Mouse (Mus musculus) intestine, postnatal 0 days (tissue): ENCODE data around the gene Inpp5e. TPM values are rescaled to one million over a fixed set of nuclear protein-coding genes. Genes with fewer than 3 reads are reported as not detected.

ENCODE experiments used
- ATAC-seq: fragments of 200-750 bp; cut with Nextera tagmentation; 2 replicates; pipeline ENCODE4 v1.8.0; 2017; ENCODE audit warnings: mild to moderate bottlenecking, moderate TSS enrichment, moderate library complexity
- H3K27ac ChIP-seq: fragments of 300-500 bp; sonication (generic); 2 replicates; pipeline ENCODE4 v1.5.1; 2014; ENCODE audit warnings: mild to moderate bottlenecking, low read depth, low read length, moderate library complexity
- H3K27me3 ChIP-seq: fragments of 300-500 bp; sonication (generic); replicated peaks from 2 replicates; pipeline ENCODE4 v1.6.1; 2014; ENCODE audit warnings: low read length, mixed read lengths; ENCODE audit not compliant: control insufficient read depth, insufficient read depth
- H3K36me3 ChIP-seq: fragments of 300-500 bp; sonication (generic); 2 replicates; pipeline ENCODE4 v1.6.1; 2014; ENCODE audit warnings: mild to moderate bottlenecking, moderate library complexity; ENCODE audit not compliant: control insufficient read depth, insufficient read depth
- H3K4me1 ChIP-seq: fragments of 300-500 bp; sonication (generic); replicated peaks from 2 replicates; pipeline ENCODE4 v1.6.1; 2014; ENCODE audit warnings: antibody characterized with exemption, low read length, mixed read lengths; ENCODE audit not compliant: control insufficient read depth, insufficient read depth
- H3K4me2 ChIP-seq: fragments of 300-500 bp; sonication (generic); replicated peaks from 2 replicates; pipeline ENCODE4 v1.6.1; 2014; ENCODE audit warnings: low read depth, mild to moderate bottlenecking, moderate library complexity
- H3K4me3 ChIP-seq: fragments of 300-500 bp; sonication (generic); 2 replicates; pipeline ENCODE4 v1.5.1; 2014; ENCODE audit warnings: low read depth, low read length
- H3K9ac ChIP-seq: fragments of 300-500 bp; sonication (generic); 2 replicates; pipeline ENCODE4 v1.6.1; 2014; ENCODE audit warnings: mild to moderate bottlenecking, low read depth, low read length
- H3K9me3 ChIP-seq: fragments of 300-500 bp; sonication (generic); 2 replicates; pipeline ENCODE4 v1.6.1; 2016; ENCODE audit warnings: mixed run types; ENCODE audit not compliant: control insufficient read depth
- CTCF ChIP-seq: sonication (generic); IDR thresholded peaks from 2 replicates; pipeline ENCODE4 v1.5.1; 2016; ENCODE audit warnings: low read depth, mild to moderate bottlenecking, control low read depth, antibody characterized with exemption, moderate library complexity
- WGBS: fragments of 180-500 bp; shearing (Covaris S2); extraction: QIAGEN DNeasy Blood & Tissue Kit; methylation state at CpG from one replicate; pipeline ENCODE4 v1.1.7; 2014; 5-methylcytosine and 5-hydroxymethylcytosine counted together
- polyA plus RNA-seq: library from polyadenylated mRNA; unstranded; fragments of >200 nt; fragmentation: Nextera tagmentation; extraction: Ambion mirVana; gene quantifications from 2 replicates; pipeline ENCODE4 v1.2.1, GENCODE M21; 2015

Inpp5e gene
- polyA plus RNA-seq, 1 experiment from 2014 or later, result 6.8 TPM

- peak overlapping the region; percentile 88 for H3K4me2 ChIP-seq
- ATAC-seq, result no peak
- H3K27me3 ChIP-seq, result no peaks in the 10 kb centered on the region
- H3K9me3 ChIP-seq, result no peaks in the 10 kb centered on the region
- no peak overlapping the region for H3K9ac ChIP-seq
- TF ChIP-seq CTCF, result no peak
- H3K4me1 ChIP-seq, result 0 out of 2 replicates have a peak, but pooled peaks cover 9% of the 10 kb centered on the region
- WGBS, result 58% methylated on average over 3 of the region's 3 CpGs
- no peak overlapping the region for H3K27ac ChIP-seq
- H3K36me3 ChIP-seq, result peaks cover 50% of the 10 kb centered on the region
- H3K4me3 ChIP-seq, result peak overlapping the region; percentile 90
Observed at GRCm38 (mm10) chr2:26409362-26409761, 359 bp upstream of the Inpp5e start.

- 70% methylated on average over 8 of the region's 8 CpGs for WGBS
- Histone ChIP-seq H3K27ac (no peak overlapping the region), H3K9me3 (no peaks in the 10 kb centered on the region), H3K4me2 (no peak overlapping the region), H3K4me3 (no peak overlapping the region), H3K27me3 (no peaks in the 10 kb centered on the region), H3K36me3 (peaks cover 48% of the 10 kb centered on the region), H3K9ac (no peak overlapping the region), H3K4me1 (0 out of 2 replicates have a peak, but pooled peaks cover 6% of the 10 kb centered on the region)
- no peak for TF ChIP-seq CTCF
- no peak for ATAC-seq
Observed at GRCm38 (mm10) chr2:26403306-26403705, 5.7 kb downstream of the Inpp5e start.

DNA sequence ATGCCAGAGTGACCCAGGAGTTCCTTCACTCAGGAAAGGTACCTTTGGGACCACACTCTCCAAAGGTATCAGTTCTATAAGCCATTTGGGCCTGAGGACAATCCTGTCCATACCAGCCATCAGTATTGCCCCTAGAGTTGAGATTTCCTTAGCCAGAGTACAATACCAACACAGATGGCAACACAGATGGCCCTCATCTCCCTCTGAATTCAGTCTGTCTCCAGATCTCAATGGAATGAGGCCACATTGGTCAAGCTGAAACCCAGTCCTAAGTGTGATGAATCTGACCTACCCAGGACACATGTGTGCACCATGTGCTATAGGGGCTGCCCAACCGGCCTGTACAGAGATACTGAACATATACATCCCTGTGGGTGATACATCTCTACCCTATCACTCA lies 6.7 kb downstream of the Inpp5e start:
- 100% methylated on average over 1 of the region's 1 CpGs for WGBS
- no peak overlapping the region for H3K4me2 ChIP-seq

GRCm38 (mm10) chr2:26401023-26401422 lies 8.0 kb downstream of the Inpp5e start:
- peaks cover 65% of the 10 kb centered on the region for H3K36me3 ChIP-seq

More for the DNA sequence above, 6.7 kb downstream of the Inpp5e start:
- Histone ChIP-seq H3K9me3 (no peaks in the 10 kb centered on the region), H3K27me3 (no peaks in the 10 kb centered on the region), H3K4me3 (no peak overlapping the region), H3K27ac (no peak overlapping the region), H3K9ac (no peak overlapping the region), H3K36me3 (peaks cover 54% of the 10 kb centered on the region), H3K4me1 (0 out of 2 replicates have a peak, but pooled peaks cover 6% of the 10 kb centered on the region)
- TF ChIP-seq CTCF, result no peak
- ATAC-seq, result no peak

GRCm38 (mm10) chr2:26400296-26400695 lies 8.7 kb downstream of the Inpp5e start:
- peaks cover 72% of the 10 kb centered on the region for H3K36me3 ChIP-seq
- 85% methylated on average over 5 of the region's 5 CpGs for WGBS
- H3K4me2 ChIP-seq, result no peak overlapping the region

More at GRCm38 (mm10) chr2:26401023-26401422, 8.0 kb downstream of the Inpp5e start:
- 87% methylated on average over 4 of the region's 4 CpGs for WGBS
- no peak for TF ChIP-seq CTCF
- ATAC-seq, result no peak
- no peak overlapping the region for H3K27ac ChIP-seq
- H3K4me2 ChIP-seq, result no peak overlapping the region
- H3K9ac ChIP-seq, result no peak overlapping the region
- H3K4me3 ChIP-seq, result no peak overlapping the region
- no peaks in the 10 kb centered on the region for H3K4me1 ChIP-seq
- no peaks in the 10 kb centered on the region for H3K27me3 ChIP-seq
- no peaks in the 10 kb centered on the region for H3K9me3 ChIP-seq

DNA sequence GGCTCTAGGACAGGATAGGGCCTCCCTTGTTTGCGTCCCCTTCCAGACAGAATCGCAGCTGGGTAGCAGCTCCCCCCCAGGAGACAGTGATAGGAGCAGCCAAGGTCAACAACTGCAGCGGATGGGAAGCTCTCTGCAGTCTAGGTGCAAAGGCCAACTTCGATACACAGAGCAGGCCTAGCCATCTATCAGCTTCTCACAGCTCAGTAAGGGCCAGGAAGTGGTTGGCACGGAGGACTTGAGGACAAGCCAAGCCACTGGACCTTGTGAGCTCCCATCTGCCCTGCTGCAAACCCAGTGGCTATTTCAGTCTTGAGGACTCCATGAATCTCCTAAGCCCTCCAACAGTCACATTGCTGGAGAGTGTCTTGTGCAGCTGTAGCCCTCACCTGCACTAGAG lies 9.4 kb downstream of the Inpp5e start:
- H3K27me3 ChIP-seq, result no peaks in the 10 kb centered on the region
- H3K4me3 ChIP-seq, result no peak overlapping the region
- no peak overlapping the region for H3K4me2 ChIP-seq
- no peak for TF ChIP-seq CTCF
- no peak overlapping the region; the same call in 1 of the 2 replicates for H3K27ac ChIP-seq
- H3K9ac ChIP-seq, result no peak overlapping the region
- no peak for ATAC-seq
- no peaks in the 10 kb centered on the region for H3K4me1 ChIP-seq
- peaks cover 73% of the 10 kb centered on the region for H3K36me3 ChIP-seq
- H3K9me3 ChIP-seq, result no peaks in the 10 kb centered on the region
- WGBS, result 62% methylated on average over 5 of the region's 5 CpGs

More at GRCm38 (mm10) chr2:26400296-26400695, 8.7 kb downstream of the Inpp5e start:
- no peak for ATAC-seq
- Histone ChIP-seq H3K9me3 (no peaks in the 10 kb centered on the region), H3K27me3 (no peaks in the 10 kb centered on the region), H3K9ac (no peak overlapping the region), H3K4me3 (no peak overlapping the region), H3K4me1 (no peaks in the 10 kb centered on the region), H3K27ac (no peak overlapping the region)
- no peak for TF ChIP-seq CTCF

DNA sequence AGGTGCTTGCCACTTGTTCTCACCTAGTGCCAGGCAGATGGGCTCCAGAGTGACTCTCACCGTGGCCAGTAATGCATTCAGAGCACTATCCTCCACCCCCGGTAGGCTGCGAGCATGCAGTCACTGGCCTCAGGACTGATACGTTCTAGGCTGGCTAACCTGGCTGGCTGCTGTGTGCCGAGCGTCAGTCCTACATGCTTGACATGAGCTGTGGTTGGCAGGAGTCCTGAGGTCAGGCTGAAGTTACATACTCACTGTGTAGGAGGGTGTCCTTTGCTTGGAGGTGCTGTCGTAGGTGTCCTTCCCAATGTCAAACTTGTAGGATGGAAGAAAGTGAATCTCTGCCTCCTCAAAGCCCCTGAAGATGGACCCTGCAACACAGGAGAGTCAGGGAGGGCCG lies 10.0 kb downstream of the Inpp5e start:
- no peak for ATAC-seq
- Histone ChIP-seq H3K36me3 (peaks cover 79% of the 10 kb centered on the region), H3K4me3 (no peak overlapping the region)

More for the DNA sequence above, 10.0 kb downstream of the Inpp5e start:
- H3K4me2 ChIP-seq, result no peak overlapping the region
- no peaks in the 10 kb centered on the region for H3K9me3 ChIP-seq
- H3K4me1 ChIP-seq, result no peaks in the 10 kb centered on the region
- WGBS, result 85% methylated on average over 8 of the region's 8 CpGs
- no peaks in the 10 kb centered on the region for H3K27me3 ChIP-seq
- TF ChIP-seq CTCF, result no peak
- H3K9ac ChIP-seq, result no peak overlapping the region; the same call in 1 of the 2 replicates
- no peak overlapping the region for H3K27ac ChIP-seq
